Mouse (Mus musculus): ENCODE measurements at regions not wholly inside any gene's neighbourhood (a gene's known extent, or its start where the extent isn't known, plus 50 kb on each side); places are given as distances from the start of the nearest gene placed in this dataset.

GRCm38 (mm10) chr6:126374970-126375620, 160.1 kb downstream of the Kcna5 start:
- TF ChIP-seq POLR2A (IDR thresholded peaks at IDR 0.05; ENCODE audit: borderline replicate concordance, control insufficient read depth, low read depth, low read length) (no peak), CTCF (IDR thresholded peaks at IDR 0.05; ENCODE audit: control insufficient read depth, insufficient read depth, low read length) (no peak)
